Mouse (Mus musculus) bone marrow macrophage, adult 2 months (primary cell): Measurements from ENCODE around the gene Pmp22.

Experiments
- CTCF ChIP-seq: IDR thresholded peaks from 2 replicates; pipeline ENCODE4 v1.5.1; 2012; ENCODE audit warnings: low read depth, mild to moderate bottlenecking, low read length, moderate library complexity
- POLR2A ChIP-seq: IDR thresholded peaks from 2 replicates; pipeline ENCODE4 v1.6.1; 2012; ENCODE audit warnings: mild to moderate bottlenecking, low read depth, low read length, borderline replicate concordance

- TF ChIP-seq POLR2A (no peak), CTCF (no peak)
Measured at GRCm38 (mm10) chr11:63132151-63132500, 3.3 kb downstream of the Pmp22 start.
